Mouse (Mus musculus): ENCODE results near the gene Cmtm7. TPM values are rescaled to one million over a fixed set of nuclear protein-coding genes. Genes with fewer than 3 reads are reported as not detected.

The Cmtm7 gene
- 10 to 100 TPM; 13.1 TPM for total RNA-seq (2021)
- long read RNA-seq, experiment 1, transcript Cmtm7-201 (5 exons, 993 nt): major isoform, 6 of 8 reads
- long read RNA-seq, experiment 1, partial matches to known transcripts: 0 of 8 reads
- long read RNA-seq, experiment 1, other reads (novel, unspliced or antisense): 1 of 8 reads
- long read RNA-seq, experiment 2, partial matches to known transcripts: 0 of 6 reads
- long read RNA-seq, experiment 2, other reads (novel, unspliced or antisense): 1 of 6 reads

GRCm38 (mm10) chr9:114781526-114782212 is at the start of gene Cmtm7:
Gene Cmtm7 (minus strand): TSS chr9:114781856.
- peak; percentile 87 to 91 for DNase-seq

DNA sequence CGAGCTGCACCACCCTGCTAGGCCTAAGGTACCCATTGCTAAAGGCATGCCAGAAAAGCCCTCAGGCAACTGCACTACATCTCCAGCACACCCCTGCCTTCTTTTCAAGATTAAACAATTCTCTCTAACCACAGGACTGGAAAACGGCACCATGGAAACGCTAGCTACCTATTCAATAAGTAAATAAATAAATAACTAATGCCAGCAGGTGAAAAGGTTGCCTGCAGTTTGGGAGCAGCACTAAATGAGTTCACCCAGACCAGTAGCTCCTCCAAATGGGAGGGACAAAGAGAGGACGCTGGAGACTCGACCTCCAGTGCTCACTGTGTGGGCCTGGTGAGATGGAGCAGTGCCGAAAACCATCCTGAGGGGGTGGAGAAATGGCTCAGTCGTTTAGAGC is 48.7 kb upstream of the Cmtm7 start:
- no peak for DNase-seq

DNA sequence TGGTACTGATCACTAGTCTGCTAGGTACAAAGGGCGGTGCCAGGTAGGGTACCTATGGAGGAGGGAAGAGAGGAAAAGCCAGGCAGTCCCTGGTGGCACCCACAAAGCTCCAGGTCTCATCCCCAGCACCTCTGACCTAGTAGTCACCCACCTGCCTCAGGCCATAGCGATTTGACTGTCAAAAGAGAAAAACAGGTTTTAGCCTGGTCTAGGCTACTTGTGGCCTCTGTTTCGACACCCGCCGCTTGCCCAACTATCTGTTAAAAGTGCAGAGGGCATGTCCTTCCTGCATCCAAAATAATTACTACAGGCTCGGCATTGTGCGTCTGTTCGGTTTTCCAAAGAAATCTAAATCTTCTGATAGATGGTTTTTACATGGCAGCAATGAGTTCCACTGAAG is 48.0 kb upstream of the Cmtm7 start:
- no peak for DNase-seq

GRCm38 (mm10) chr9:114828377-114828776 is 46.7 kb upstream of the Cmtm7 start:
- no peak for DNase-seq

GRCm38 (mm10) chr9:114827242-114827852 is 45.7 kb upstream of the Cmtm7 start:
- no peak for DNase-seq

DNA sequence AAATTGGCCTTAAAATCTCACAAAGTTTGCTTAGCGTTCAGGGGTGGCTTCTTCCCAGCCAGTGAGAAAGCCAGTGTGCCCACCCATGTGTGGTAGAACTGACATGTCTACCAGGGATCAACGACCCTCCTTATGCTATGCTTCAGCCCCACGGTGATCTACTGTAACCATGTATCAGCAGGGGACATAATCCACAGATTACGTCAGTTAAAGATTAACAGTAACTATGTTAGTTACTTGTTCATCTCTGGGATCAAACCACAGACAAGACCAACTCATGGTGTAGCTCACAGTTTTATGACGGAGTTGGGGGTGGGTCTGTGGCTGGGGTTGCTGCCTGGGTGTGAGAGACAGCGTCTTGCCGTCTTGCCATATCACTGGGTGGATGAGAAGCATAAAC is 42.5 kb upstream of the Cmtm7 start:
- DNase-seq: no peak

DNA sequence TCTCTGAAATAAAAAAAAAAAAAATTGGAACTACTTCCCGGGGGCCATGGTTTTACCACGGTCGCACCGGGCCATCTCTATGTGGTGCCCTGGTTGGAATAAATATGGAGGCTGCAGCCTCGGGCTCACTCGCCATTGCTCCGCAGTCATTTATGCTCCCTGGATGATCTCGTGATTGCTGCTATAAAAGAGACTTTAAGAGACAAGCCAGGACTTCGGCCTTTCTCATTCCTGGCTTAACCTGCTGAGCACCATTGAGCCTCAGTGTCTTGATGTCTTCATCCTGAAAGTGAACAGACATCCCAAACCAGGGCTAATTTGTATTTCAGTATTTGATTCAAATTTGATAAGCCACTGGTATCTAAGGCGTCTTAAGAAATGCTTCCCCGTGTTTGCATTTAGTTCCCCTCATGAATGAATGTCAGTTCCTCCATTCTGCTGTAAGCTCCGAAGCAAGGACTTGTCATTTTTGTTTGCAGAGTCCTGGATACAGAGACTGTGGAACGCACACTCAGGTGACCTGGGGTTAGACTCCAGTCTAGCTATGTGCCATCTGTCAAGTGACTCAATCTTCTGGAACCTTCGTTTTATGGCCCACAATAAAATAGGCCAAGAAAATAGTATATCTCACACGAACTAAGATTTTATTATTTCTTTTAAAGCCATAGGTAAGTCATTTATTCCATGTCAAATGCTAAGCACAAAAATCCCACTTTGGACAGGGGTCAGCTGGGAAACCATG is 40.1 kb upstream of the Cmtm7 start:
- DNase-seq: no peak

GRCm38 (mm10) chr9:114818918-114819317 is 37.3 kb upstream of the Cmtm7 start:
- peak; percentile 64 to 66 for DNase-seq

DNA sequence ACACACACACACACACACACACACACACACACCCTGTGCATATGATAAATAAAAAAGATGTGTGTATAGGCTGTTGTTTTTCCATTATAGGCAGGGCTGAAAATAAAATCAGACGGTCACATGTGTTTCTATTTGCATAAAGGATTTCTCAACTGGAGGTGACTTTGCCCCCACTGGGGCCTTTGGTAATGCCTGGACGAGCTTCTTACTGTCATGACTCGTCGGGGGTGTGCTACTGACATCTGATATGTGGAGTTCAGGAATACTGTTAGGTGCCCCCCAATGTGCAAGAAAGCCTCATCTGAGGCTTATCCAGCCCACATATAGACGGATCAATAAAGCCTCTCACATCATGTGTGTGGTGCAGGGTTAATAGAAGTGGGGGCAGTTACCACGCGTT is 35.4 kb upstream of the Cmtm7 start:
- no peak for DNase-seq

GRCm38 (mm10) chr9:114816121-114816520 is 34.5 kb upstream of the Cmtm7 start:
- DNase-seq: no peak

DNA sequence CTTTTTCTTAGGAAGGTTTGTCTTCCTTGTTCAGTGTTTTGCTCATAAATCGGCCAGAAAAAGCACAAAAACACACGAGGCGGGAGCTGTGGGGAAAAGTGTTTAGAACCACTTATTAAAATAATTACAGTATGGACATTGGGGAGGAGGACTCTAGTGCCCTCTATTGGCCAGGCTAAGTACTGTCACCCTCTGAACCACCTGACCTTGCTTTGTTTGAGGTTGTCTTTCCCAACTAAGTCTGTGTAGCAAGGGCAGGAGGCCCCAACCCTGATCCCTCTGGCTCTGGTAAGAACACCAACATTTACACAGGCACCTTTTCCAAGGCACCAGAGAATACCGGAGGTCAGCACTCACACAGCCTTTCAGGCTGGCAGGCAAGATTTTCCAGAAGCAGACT is 33.7 kb upstream of the Cmtm7 start:
- peak; percentile 42 to 67 for DNase-seq

- DNase-seq: no peak
Observed at GRCm38 (mm10) chr9:114812001-114812400, 30.3 kb upstream of the Cmtm7 start.

DNA sequence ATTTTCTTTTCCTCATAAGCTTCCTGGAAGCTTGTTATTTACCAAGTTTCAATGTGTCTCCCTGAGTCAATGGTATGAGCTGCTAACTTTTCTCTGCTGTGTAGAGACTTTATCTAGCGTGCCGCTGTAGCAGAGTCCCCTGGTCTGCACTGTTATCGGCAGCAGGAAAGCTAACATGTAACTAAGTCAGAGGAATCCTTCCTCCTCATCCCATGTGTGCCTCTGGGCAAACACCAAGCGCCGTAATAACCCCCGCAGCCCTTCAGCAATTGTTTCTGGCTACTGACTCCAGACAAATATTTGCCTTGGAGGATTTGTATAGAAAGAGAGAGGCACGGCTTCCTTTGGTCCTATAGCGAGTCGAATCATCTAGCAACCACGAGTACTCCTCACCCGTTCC is 29.2 kb upstream of the Cmtm7 start:
- DNase-seq: no peak

GRCm38 (mm10) chr9:114808671-114809070 is 27.0 kb upstream of the Cmtm7 start:
- no peak for DNase-seq

- DNase-seq: no peak
Observed at GRCm38 (mm10) chr9:114807261-114807660, 25.6 kb upstream of the Cmtm7 start.

- peak; percentile 76 to 80 for DNase-seq
Observed at GRCm38 (mm10) chr9:114805151-114805671, 23.6 kb upstream of the Cmtm7 start.

DNA sequence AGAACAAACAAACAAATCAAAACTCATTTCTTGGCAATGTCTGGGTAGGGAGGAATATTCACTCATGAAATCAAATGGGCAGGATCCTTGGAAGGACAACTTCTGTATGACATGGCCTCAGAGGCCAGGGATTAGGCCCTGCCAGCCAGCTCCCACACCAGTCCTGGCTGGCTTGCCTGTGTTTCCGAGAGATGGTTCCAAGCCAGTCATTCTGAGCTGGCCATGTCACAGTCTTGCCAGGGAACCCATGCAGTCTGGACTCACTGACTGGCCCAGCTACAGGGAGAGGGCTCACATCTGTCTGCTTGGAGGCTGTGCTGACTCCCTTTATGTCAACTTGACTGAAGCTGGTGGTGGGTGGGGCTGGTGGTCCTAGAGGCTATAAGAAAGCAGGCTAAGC is 20.5 kb upstream of the Cmtm7 start:
- DNase-seq: peak; percentile 64 to 80

DNA sequence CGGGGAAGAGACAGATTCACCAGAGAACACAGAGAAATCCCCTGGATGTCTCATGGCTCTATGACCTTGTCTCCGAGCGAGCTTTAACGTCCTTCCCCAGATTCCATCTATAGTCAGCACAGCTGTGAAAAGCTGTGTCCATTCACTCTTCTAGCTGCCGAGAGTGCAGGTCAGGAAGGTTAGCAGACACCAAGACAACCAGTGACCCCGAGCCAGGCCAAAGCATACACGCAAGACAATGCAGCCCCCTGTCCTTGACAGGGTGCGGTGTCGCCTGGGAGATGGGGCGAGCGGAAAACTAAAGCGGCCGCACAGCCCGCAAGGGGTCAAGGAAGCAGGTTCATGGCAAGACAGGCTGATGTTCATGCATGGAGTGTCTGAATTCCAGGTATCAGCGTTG is 19.6 kb upstream of the Cmtm7 start:
- no peak for DNase-seq

DNA sequence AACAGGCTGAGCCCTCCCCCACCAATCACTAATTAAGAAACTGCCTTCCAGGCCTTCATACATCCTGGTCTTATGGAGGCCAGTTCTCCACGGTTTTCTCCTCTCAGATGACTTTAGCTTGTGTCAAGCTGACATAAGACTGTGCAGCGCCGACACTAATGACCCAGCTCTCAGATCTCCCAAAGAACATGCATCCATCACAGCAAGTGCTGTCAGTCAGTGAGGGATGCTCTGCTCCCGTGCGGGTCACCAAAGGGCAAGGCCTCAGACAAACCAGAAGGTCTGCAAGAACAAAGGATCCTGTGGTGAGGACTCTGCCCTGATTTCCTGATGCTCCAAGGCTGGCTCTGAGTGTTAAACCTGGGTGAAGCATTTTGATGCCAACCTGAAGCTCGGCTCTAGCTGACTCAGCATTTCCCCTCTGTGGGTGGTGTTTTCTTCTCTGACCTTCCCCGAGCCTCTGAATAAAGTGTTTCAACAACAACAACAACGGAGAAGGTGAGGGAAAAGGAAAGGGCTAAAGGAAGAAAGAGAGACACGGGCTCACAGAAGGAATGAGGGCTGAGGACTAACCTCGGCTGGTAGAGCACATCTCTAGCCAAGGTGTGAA is 17.9 kb upstream of the Cmtm7 start:
- DNase-seq: no peak

DNA sequence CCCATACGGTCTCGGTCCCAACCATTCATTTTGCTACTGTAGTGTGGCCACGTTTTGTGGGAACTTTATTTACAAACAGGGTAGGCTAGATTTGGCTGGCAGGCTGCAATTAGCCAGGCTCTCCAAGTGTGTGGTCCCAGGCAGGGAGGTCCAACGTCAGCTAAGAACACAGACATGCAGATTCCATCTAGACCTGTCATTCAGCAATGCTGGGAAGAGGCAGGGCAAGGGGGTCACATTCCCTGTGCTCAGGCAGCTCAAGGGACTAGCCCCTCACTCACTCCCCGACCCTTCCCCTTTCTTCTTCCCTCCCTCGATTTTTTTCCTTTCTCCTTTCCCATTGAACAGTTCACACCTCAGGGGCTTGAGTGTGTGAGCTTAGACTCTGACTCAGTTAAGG is 17.2 kb upstream of the Cmtm7 start:
- DNase-seq: no peak

DNA sequence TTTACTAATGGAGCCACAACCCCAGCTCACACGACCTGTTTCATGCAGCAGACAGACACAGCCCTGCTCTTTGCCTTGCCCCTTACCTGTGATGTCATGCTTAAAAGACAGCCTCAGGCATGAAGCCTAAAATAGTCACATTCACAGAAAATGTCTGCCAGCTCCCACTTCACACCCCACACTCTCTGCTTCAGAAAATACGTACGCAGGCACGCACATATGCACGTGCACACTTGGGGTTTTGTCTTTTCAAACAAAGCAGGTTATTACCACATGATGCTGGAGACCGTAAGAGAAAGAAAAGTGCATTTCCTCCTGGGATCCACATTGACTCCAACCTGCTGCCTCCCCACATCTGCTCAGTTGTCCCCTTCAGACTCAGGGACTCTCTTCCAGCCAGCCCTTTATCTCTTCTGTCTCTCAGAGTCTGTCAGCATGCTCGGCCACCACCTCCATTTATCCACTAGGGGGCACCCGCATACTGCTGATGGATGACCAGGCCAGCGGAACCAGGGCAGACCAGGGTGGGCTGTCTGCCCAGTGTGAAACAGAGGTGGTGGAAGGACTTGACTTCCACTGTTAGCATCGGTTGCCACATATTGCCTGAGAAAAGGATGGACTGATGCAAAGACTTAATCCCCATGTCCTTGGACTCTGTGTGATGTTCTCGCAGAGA is 15.8 kb upstream of the Cmtm7 start:
- peak; percentile 84 to 93 for DNase-seq

All from heart, adult 18-20 months (tissue).